Mouse (Mus musculus) erythroblast, embryonic 14.5 days (primary cell): Measurements from ENCODE around the gene Tbx15.

ENCODE experiments used
- GATA1 ChIP-seq: IDR thresholded peaks from 2 replicates; pipeline ENCODE4 v1.6.1; 2012; ENCODE audit warnings: low read length, inconsistent platforms, mixed read lengths
- TAL1 ChIP-seq: IDR thresholded peaks from 3 replicates; pipeline ENCODE4 v1.6.1; 2012; ENCODE audit warnings: low read length, inconsistent platforms, mixed read lengths

GRCm38 (mm10) chr3:99259741-99260270 lies 19.6 kb downstream of the Tbx15 start:
- TF ChIP-seq GATA1 (no peak), TAL1 (no peak)
